Mouse (Mus musculus): Measurements from ENCODE around the gene Rhou. TPM values are rescaled to one million over a fixed set of nuclear protein-coding genes. Genes with fewer than 3 reads are reported as not detected.

Gene Rhou
- polyA plus RNA-seq (2012), result 0.83 and 1.9 TPM in 2 replicates

GRCm38 (mm10) chr8:123653308-123653993 lies at the start of gene Rhou:
Gene Rhou (plus strand): TSS chr8:123653929.

Other genes starting within 250 kb of the Rhou start
- gene Mc1r, start 246.8 kb upstream of the Rhou start, polyA plus RNA-seq (2012), result 0.02 and 0.04 TPM in 2 replicates
- 1.2 and 1.6 TPM in 2 replicates for gene Tubb3, start 242.5 kb upstream of the Rhou start, polyA plus RNA-seq (2012)
- gene Def8, start 230.4 kb upstream of the Rhou start, polyA plus RNA-seq (2012), result 35.5 and 36.3 TPM in 2 replicates
- gene Afg3l1, start 176.0 kb upstream of the Rhou start, polyA plus RNA-seq (2012), result 21.9 and 22.2 TPM in 2 replicates
- gene Dbndd1, start 138.5 kb upstream of the Rhou start, polyA plus RNA-seq (2012), result 0.05 and 0.14 TPM in 2 replicates
- gene Gas8, start 135.1 kb upstream of the Rhou start, polyA plus RNA-seq (2012), result 11.8 and 19.4 TPM in 2 replicates
- gene Rab4a, start 152.1 kb downstream of the Rhou start, polyA plus RNA-seq (2012), result 7.8 and 12.8 TPM in 2 replicates
- 6.1 and 7.9 TPM in 2 replicates for gene Ccsap, start 206.3 kb downstream of the Rhou start, polyA plus RNA-seq (2012)
- gene Acta1, start 240.8 kb downstream of the Rhou start, polyA plus RNA-seq (2012), result 0.39 and 0.86 TPM in 2 replicates

Data from megakaryocyte-erythroid progenitor cell, adult 5 weeks (primary cell).